Mouse (Mus musculus) small intestine, adult 2 months (tissue): ENCODE data around the gene Tnni1.

Experiments used
- CTCF ChIP-seq: fragments of 200-500 bp; IDR thresholded peaks from 2 replicates; pipeline ENCODE4 v1.5.1; 2012; ENCODE audit warnings: low read depth, mild to moderate bottlenecking, control low read depth, inconsistent platforms, low read length, moderate library complexity, mixed read lengths; ENCODE audit not compliant: insufficient replicate concordance, insufficient read length; ENCODE audit errors: extremely low read depth
- POLR2A ChIP-seq: fragments of 200-500 bp; IDR thresholded peaks from 2 replicates; pipeline ENCODE4 v1.6.1; 2012; ENCODE audit warnings: low read depth, mild to moderate bottlenecking, control low read depth, inconsistent platforms, low read length, moderate library complexity

GRCm38 (mm10) chr1:135766592-135767306, 12.5 kb upstream of the Tnni1 start:
- TF ChIP-seq CTCF = no peak
- no peak for TF ChIP-seq POLR2A
